Mouse (Mus musculus) midbrain, postnatal 0 days (tissue): ENCODE results near the gene Nfe2l3. TPM values are rescaled to one million over a fixed set of nuclear protein-coding genes. Genes with fewer than 3 reads are reported as not detected.

Experiments used
- ATAC-seq: fragments of 200-750 bp; cut with Nextera tagmentation; 2 replicates; pipeline ENCODE4 v1.8.0; 2017; ENCODE audit warnings: moderate number of reproducible peaks, mild to moderate bottlenecking, moderate TSS enrichment, moderate library complexity; ENCODE audit not compliant: low FRiP score
- DNase-seq: peaks from one replicate; pipeline ENCODE4 v3.0.0-alpha.2; 2015; ENCODE audit warnings: low spot score
- H3K27ac ChIP-seq: fragments of 300-500 bp; sonication (generic); 2 replicates; pipeline ENCODE4 v1.5.1; 2014; ENCODE audit warnings: low read depth, mild to moderate bottlenecking, low read length, mixed read lengths
- H3K27me3 ChIP-seq: fragments of 300-500 bp; sonication (generic); 2 replicates; pipeline ENCODE4 v1.6.1; 2014; ENCODE audit warnings: low read length, control low read depth, mixed read lengths; ENCODE audit not compliant: insufficient read depth
- H3K36me3 ChIP-seq: fragments of 300-500 bp; sonication (generic); 2 replicates; pipeline ENCODE4 v1.6.1; 2014; ENCODE audit warnings: low read length, control low read depth, mixed read lengths; ENCODE audit not compliant: insufficient read depth
- H3K4me1 ChIP-seq: fragments of 300-500 bp; sonication (generic); 2 replicates; pipeline ENCODE4 v1.6.1; 2014; ENCODE audit warnings: mild to moderate bottlenecking, control low read depth, antibody characterized with exemption, low read length, mixed read lengths; ENCODE audit not compliant: insufficient read depth
- H3K4me2 ChIP-seq: fragments of 300-500 bp; sonication (generic); 2 replicates; pipeline ENCODE4 v1.6.1; 2014; ENCODE audit warnings: low read depth, mild to moderate bottlenecking, low read length, mixed read lengths; ENCODE audit not compliant: poor library complexity, severe bottlenecking
- H3K4me3 ChIP-seq: fragments of 300-500 bp; sonication (generic); 2 replicates; pipeline ENCODE4 v1.5.1; 2014; ENCODE audit warnings: low read depth, mild to moderate bottlenecking, low read length, moderate library complexity
- H3K9ac ChIP-seq: fragments of 300-500 bp; sonication (generic); replicated peaks from 2 replicates; pipeline ENCODE4 v1.6.1; 2014; ENCODE audit warnings: mild to moderate bottlenecking, low read length, moderate library complexity, mixed read lengths; ENCODE audit not compliant: poor library complexity, severe bottlenecking
- H3K9me3 ChIP-seq: fragments of 300-500 bp; sonication (generic); 2 replicates; pipeline ENCODE4 v1.6.1; 2016; ENCODE audit warnings: low read length, control low read depth
- CTCF ChIP-seq: IDR thresholded peaks from 2 replicates; pipeline ENCODE4 v1.5.1; 2016; ENCODE audit warnings: antibody characterized with exemption, mild to moderate bottlenecking
- WGBS: fragments of 180-500 bp; shearing (Covaris S2); extraction: QIAGEN DNeasy Blood & Tissue Kit; methylation state at CpG from one replicate; pipeline ENCODE4 v1.1.7; 2014; 5-methylcytosine and 5-hydroxymethylcytosine counted together
- polyA plus RNA-seq: library from polyadenylated mRNA; unstranded; fragments of >200 nt; fragmentation: Nextera tagmentation; extraction: Ambion mirVana; gene quantifications from 2 replicates; pipeline ENCODE4 v1.2.1, GENCODE M21; 2015
- total RNA-seq: library from RNA; depleted of rRNA; stranded (reverse); fragments of >200 nt; gene quantifications from 2 replicates; pipeline ENCODE4 v1.2.3, GENCODE M21; 2014

The Nfe2l3 gene
- total and polyA plus RNA-seq, 2 experiments from 2014 or later = 7.3 to 12.7 TPM

DNA sequence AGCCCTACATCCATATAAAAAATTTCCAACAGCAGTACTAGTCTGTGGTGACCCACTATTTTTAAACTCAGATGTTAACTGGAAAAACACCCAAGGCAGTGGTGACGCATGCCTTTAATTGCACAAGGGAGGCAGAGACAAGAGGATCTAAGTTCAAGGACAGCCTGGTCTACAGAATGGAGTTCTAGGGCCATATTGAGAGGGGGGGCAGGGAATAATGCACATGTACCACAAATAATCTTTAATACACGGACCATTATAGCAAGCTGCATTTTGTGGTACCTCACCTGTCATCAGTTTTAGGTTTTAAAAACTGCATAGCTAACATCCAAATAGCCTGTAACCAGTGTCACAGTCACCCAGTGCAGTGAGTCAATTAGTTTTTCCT lies 26.4 kb downstream of the Nfe2l3 start:
- no peaks in the 10 kb centered on the region for H3K9me3 ChIP-seq
- H3K4me3 ChIP-seq = no peak overlapping the region
- H3K4me1 ChIP-seq = no peaks in the 10 kb centered on the region
- DNase-seq (no peak), ATAC-seq (peak; percentile 29; the same call in 1 of the 2 replicates)
- no peak for TF ChIP-seq CTCF
- H3K36me3 ChIP-seq = peaks cover 31% of the 10 kb centered on the region
- no peak overlapping the region for H3K4me2 ChIP-seq
- no peak overlapping the region for H3K27ac ChIP-seq
- no peaks in the 10 kb centered on the region for H3K27me3 ChIP-seq
- no peak overlapping the region for H3K9ac ChIP-seq
- WGBS = 48% methylated on average over 2 of the region's 2 CpGs

DNA sequence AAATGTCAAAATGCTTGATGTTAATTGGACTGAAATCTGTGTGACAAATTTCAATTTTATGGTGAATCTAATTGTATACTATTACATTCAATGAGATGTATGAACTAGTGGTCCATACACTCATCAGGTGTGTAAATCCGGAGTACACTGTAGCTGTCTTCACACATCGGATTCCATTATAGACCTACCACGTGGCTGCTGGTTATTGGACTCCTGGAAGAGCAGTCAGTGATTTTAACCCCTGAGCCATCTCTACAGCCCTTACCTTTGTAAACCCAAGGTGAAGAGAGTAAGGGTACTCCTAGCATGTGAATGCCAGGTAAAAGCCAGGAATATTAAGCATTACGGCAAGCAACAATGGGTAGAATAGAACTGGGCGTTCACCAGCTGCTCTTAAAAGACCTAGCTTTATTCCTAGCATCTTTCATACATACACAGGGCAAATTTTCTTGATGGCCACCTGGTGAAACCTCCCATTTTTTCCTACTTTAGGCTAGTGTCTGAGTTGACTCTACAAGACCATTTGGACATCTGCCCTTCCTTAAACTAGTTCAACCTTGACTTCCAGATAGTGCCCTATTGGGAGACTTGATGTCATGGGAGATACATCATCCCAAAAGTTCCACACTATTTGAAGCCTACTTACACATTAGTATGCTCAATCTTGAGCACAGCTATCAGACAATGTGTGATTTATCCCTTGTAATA lies 27.0 kb downstream of the Nfe2l3 start:
- WGBS = 33% methylated on average over 5 of the region's 5 CpGs

DNA sequence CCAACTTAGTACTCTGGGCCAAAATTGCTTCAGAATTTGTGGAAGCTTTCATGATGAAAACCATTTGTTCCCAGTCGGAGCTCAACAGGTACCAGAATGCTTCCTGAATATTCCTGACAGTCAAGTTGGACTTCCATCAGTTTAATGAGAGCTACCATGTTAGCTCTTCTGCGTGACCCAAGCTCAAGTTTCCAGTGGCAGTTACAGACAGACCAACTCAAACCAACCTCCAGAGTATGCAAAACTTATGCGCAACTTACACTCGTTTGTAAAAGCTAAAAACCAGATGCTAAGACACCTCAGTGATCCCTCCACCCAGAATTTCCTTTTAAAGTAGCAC lies 27.5 kb downstream of the Nfe2l3 start:
- no peak overlapping the region for H3K9ac ChIP-seq
- no peak for ATAC-seq
- H3K4me1 ChIP-seq = no peaks in the 10 kb centered on the region
- H3K27ac ChIP-seq = no peak overlapping the region
- H3K36me3 ChIP-seq = peaks cover 32% of the 10 kb centered on the region
- DNase-seq = no peak
- WGBS = 83% methylated on average over 4 of the region's 4 CpGs
- H3K4me3 ChIP-seq = no peak overlapping the region
- no peak overlapping the region for H3K4me2 ChIP-seq
- H3K9me3 ChIP-seq = no peaks in the 10 kb centered on the region
- TF ChIP-seq CTCF = no peak
- H3K27me3 ChIP-seq = no peaks in the 10 kb centered on the region

More for the DNA sequence above, 27.0 kb downstream of the Nfe2l3 start:
- H3K4me1 ChIP-seq = no peaks in the 10 kb centered on the region
- no peak overlapping the region for H3K27ac ChIP-seq
- H3K4me3 ChIP-seq = no peak overlapping the region
- H3K27me3 ChIP-seq = no peaks in the 10 kb centered on the region
- no peak overlapping the region for H3K9ac ChIP-seq
- DNase-seq (no peak), ATAC-seq (peak; percentile 64)
- peaks cover 32% of the 10 kb centered on the region for H3K36me3 ChIP-seq
- no peak; the same call in 1 of the 2 replicates for TF ChIP-seq CTCF
- no peaks in the 10 kb centered on the region for H3K9me3 ChIP-seq
- H3K4me2 ChIP-seq = no peak overlapping the region

DNA sequence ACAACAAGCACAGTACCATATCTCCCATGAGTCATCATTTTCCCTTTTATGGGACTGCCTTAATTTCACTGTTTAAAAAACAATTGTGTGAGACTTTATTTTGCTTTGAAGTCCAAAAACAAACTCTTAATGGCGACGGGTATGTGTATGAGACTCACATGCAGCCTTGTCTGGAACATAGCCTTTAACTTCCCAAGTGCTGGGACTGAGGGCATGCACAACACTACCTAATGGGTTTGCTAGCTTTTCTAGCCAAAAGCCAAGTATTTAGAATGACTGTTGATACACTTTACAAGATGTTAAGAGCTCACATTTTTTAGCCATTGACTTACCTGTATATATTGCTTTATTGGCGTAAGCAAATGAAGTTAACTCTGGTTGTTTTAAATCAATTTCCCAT lies 27.9 kb downstream of the Nfe2l3 start:
- TF ChIP-seq CTCF = no peak
- H3K27me3 ChIP-seq = no peaks in the 10 kb centered on the region
- H3K9me3 ChIP-seq = no peaks in the 10 kb centered on the region
- no peak for DNase-seq
- no peak for ATAC-seq
- H3K4me1 ChIP-seq = no peaks in the 10 kb centered on the region
- no peak overlapping the region for H3K4me2 ChIP-seq
- no peak overlapping the region for H3K9ac ChIP-seq
- H3K36me3 ChIP-seq = peaks cover 32% of the 10 kb centered on the region
- H3K27ac ChIP-seq = no peak overlapping the region
- H3K4me3 ChIP-seq = no peak overlapping the region
- 79% methylated on average over 3 of the region's 3 CpGs for WGBS

DNA sequence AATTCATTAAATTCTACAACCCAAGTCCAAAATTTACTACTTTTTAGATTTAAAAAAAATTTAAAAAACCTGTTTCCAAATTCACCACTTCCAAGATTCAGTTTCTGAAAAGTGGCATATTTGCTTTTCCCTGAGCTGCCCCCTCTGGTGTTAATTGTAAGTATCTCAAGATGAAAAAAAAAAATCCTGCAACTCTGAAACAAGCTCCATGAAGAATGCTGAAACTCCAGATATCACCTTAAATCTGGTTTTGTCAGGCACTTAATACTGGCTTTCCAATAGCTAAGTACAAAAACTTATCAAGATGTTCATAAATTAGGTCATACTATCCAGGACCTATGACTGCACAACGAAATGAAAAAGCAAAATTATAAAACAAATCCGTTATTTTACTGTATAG lies 35.2 kb downstream of the Nfe2l3 start:
- peak; percentile 53 for DNase-seq
- TF ChIP-seq CTCF = peak; percentile 61
- Histone ChIP-seq H3K4me2 (peak overlapping the region; percentile 50), H3K27ac (no peak overlapping the region), H3K9ac (no peak overlapping the region), H3K4me3 (peak overlapping the region; percentile 96), H3K4me1 (0 out of 2 replicates have a peak, but pooled peaks cover 1% of the 10 kb centered on the region), H3K27me3 (no peaks in the 10 kb centered on the region), H3K9me3 (no peaks in the 10 kb centered on the region), H3K36me3 (peaks cover 13% of the 10 kb centered on the region)
- no peak for ATAC-seq
- under 1% methylated on average over 2 of the region's 2 CpGs for WGBS

GRCm38 (mm10) chr6:51468891-51469561 lies 36.6 kb downstream of the Nfe2l3 start:
- no peaks in the 10 kb centered on the region for H3K27me3 ChIP-seq
- peak overlapping the region; percentile 96 for H3K4me3 ChIP-seq
- DNase-seq (peak; percentile 84), ATAC-seq (peak; percentile 47; the same call in 1 of the 2 replicates)
- H3K36me3 ChIP-seq = peaks cover 7% of the 10 kb centered on the region
- TF ChIP-seq CTCF = no peak; the same call in 1 of the 2 replicates
- H3K9me3 ChIP-seq = no peaks in the 10 kb centered on the region
- WGBS = under 1% methylated on average over 62 of the region's 63 CpGs
- H3K4me2 ChIP-seq = peak overlapping the region; percentile 50
- H3K27ac ChIP-seq = peak overlapping the region; percentile 98
- H3K9ac ChIP-seq = peak overlapping the region; percentile 99
- H3K4me1 ChIP-seq = 0 out of 2 replicates have a peak, but pooled peaks cover 6% of the 10 kb centered on the region
